Comparison of ENCODE assay signal across 28 mouse cellular contexts in genomic region chr9:104940389-104940788, GRCm38 (mm10).
A peak's percentile ranks its signal among the peaks of the same experiment; 100 is the strongest.
DNase-seq lines count a peak whose midpoint lies in the region; TF ChIP-seq lines count a peak whose summit lies in the region.
"Had no signal": no experiment of that assay in that cellular context is flagged by ENCODE, and none has a peak within 500 bp of the region (broad histone marks: within the 10 kb centered on the region; RNA-seq: fewer than 3 reads in every experiment).

No protein-coding gene starts in this region.

- WGBS in cerebellum, adult 2 months, result 5% methylated on average over 4 of the region's 4 CpGs

- no peak for TF ChIP-seq CTCF in cerebellum, adult 2 months (IDR thresholded peaks at IDR 0.05; ENCODE audit: borderline replicate concordance, insufficient read depth, low read depth, low read length)

- no peak overlapping the region for H3K4me3 ChIP-seq in cerebellum, adult 2 months (replicated peaks; ENCODE audit: insufficient read depth, low read depth, low read length)
- H3K4me3 ChIP-seq: embryonic facial prominence, embryonic 15.5 days; heart, embryonic 10.5 days; heart, embryonic 15.5 days; hindbrain, embryonic 15.5 days; intestine, embryonic 15.5 days; layer of hippocampus, adult 2 months; left cerebral cortex, adult 2 months; liver, embryonic 12.5 days; neural tube, embryonic 13.5 days had no signal

- intact Hi-C loops in left cerebral cortex, postnatal 4 days (cut with DNase I), result no loop called here

- H3K4me1 ChIP-seq in cerebellum, adult 2 months (ENCODE audit: control insufficient read depth, insufficient read depth, low read length), result no peaks in the 10 kb centered on the region
- H3K4me1 ChIP-seq: embryonic facial prominence, embryonic 15.5 days; heart, embryonic 15.5 days; hindbrain, embryonic 15.5 days; intestine, embryonic 15.5 days; liver, embryonic 12.5 days; neural tube, embryonic 13.5 days had no signal

- H3K27me3 ChIP-seq in cerebellum, adult 2 months (ENCODE audit: control insufficient read depth, insufficient read depth, low read length), result no peaks in the 10 kb centered on the region
- H3K27me3 ChIP-seq: embryonic facial prominence, embryonic 15.5 days; heart, embryonic 15.5 days; hindbrain, embryonic 15.5 days; intestine, embryonic 15.5 days; liver, embryonic 12.5 days; neural tube, embryonic 13.5 days; Patski had no signal

- no peak for TF ChIP-seq POLR2A in cerebellum, adult 2 months (IDR thresholded peaks at IDR 0.05; ENCODE audit: borderline replicate concordance, insufficient read depth, low read length)

- peak; percentile 5 to 26 for DNase-seq in cerebellum, adult 2 months
- no peak for DNase-seq in cerebellum, adult 8-10 months
- peak; percentile 8 for DNase-seq in gastrocnemius, adult 18-20 months (ENCODE audit: low spot score)
- DNase-seq in gastrocnemius, postnatal 4 days (ENCODE audit: low spot score in 2 of 2), result no peak
- DNase-seq in left cerebral cortex, postnatal 4 days, result peak; percentile 64
- no peak for DNase-seq in left cerebral cortex, adult 8-10 months (ENCODE audit: low spot score in 2 of 2)
- DNase-seq in retina, postnatal 7 days (ENCODE audit: low read depth, low spot score), result peak; percentile 9
- no peak for DNase-seq in c-Kit-positive CD71-positive TER-119-positive erythroid progenitor cells, embryonic 14.5 days (ENCODE audit: low spot score)
- DNase-seq: adrenal gland, postnatal 10 days; embryo, embryonic 11 days; heart, adult 11 months; heart, postnatal 36 days; kidney, adult 2 months; kidney, postnatal 36 days; liver, postnatal 0 days; lung, postnatal 36 days; thymus, adult 2 months; thymus, postnatal 36 days had no signal

- no peak overlapping the region for H3K27ac ChIP-seq in cerebellum, adult 2 months (ENCODE audit: insufficient read depth, low read length)
- H3K27ac ChIP-seq: embryonic facial prominence, embryonic 15.5 days; heart, embryonic 10.5 days; heart, embryonic 15.5 days; hindbrain, embryonic 15.5 days; intestine, embryonic 15.5 days; layer of hippocampus, adult 2 months; left cerebral cortex, adult 2 months; liver, embryonic 12.5 days; neural tube, embryonic 13.5 days had no signal

Comparison
In these comparisons a context has a peak if more than half of its experiments do, and no peak if none do; other contexts are left out.
1. DNase-seq: peak in cerebellum, adult 2 months (2 of 2), gastrocnemius, adult 18-20 months (single experiment), left cerebral cortex, postnatal 4 days (single experiment) and retina, postnatal 7 days (single experiment); none in cerebellum, adult 8-10 months (single experiment), gastrocnemius, postnatal 4 days (0 of 2), left cerebral cortex, adult 8-10 months (0 of 2) and c-Kit-positive CD71-positive TER-119-positive erythroid progenitor cells, embryonic 14.5 days (single experiment).